Mouse (Mus musculus) right cerebral cortex, postnatal 4 days (tissue): ENCODE data around the gene Hsf4.
"Not testable (repeated sequence)": the region's sequence is repeated elsewhere in the genome, so short reads cannot be mapped to it uniquely, and the experiment has no call there.

Experiments
- DNase-seq: peaks from one replicate; pipeline ENCODE4 v3.0.0-alpha.2; 2022

Gene Hsf4

GRCm38 (mm10) chr8:105286907-105287306 lies 17.3 kb downstream of the Hsf4 start:
- DNase-seq = no peak

- no peak for DNase-seq
Observed at GRCm38 (mm10) chr8:105288231-105288630, 18.6 kb downstream of the Hsf4 start.

- DNase-seq = peak; percentile 98
Observed at GRCm38 (mm10) chr8:105288958-105289732, 19.5 kb downstream of the Hsf4 start.

GRCm38 (mm10) chr8:105289805-105290460 lies 20.3 kb downstream of the Hsf4 start, which contains the start of gene 4931428F04Rik:
Gene 4931428F04Rik (minus strand): TSS chr8:105289864.
- peak; percentile 64 for DNase-seq

GRCm38 (mm10) chr8:105290554-105291314 lies 21.1 kb downstream of the Hsf4 start:
- peak; percentile 92 for DNase-seq

GRCm38 (mm10) chr8:105291364-105291763 lies 21.8 kb downstream of the Hsf4 start:
- DNase-seq = not testable (repeated sequence)

- DNase-seq = not testable (repeated sequence)
Observed at GRCm38 (mm10) chr8:105291802-105292201, 22.2 kb downstream of the Hsf4 start.

GRCm38 (mm10) chr8:105292471-105292870 lies 22.9 kb downstream of the Hsf4 start:
- DNase-seq = no peak

- no peak for DNase-seq
Observed at GRCm38 (mm10) chr8:105293405-105293804, 23.8 kb downstream of the Hsf4 start.

GRCm38 (mm10) chr8:105294776-105295175 lies 25.2 kb downstream of the Hsf4 start:
- DNase-seq = no peak

- DNase-seq = no peak
Observed at GRCm38 (mm10) chr8:105295256-105295655, 25.7 kb downstream of the Hsf4 start.

GRCm38 (mm10) chr8:105295895-105296573 lies 26.4 kb downstream of the Hsf4 start, which contains the start of gene Exoc3l:
Gene Exoc3l (minus strand): TSS chr8:105296101.
- no peak for DNase-seq

GRCm38 (mm10) chr8:105297511-105298192 lies 28.1 kb downstream of the Hsf4 start, which contains the start of gene E2f4:
Gene E2f4 (plus strand): TSS chr8:105297663.
- peak; percentile 89 for DNase-seq

GRCm38 (mm10) chr8:105298351-105299252 lies 29.0 kb downstream of the Hsf4 start:
- DNase-seq = no peak

- DNase-seq = no peak
Observed at GRCm38 (mm10) chr8:105299962-105300361, 30.4 kb downstream of the Hsf4 start.

- no peak for DNase-seq
Observed at GRCm38 (mm10) chr8:105303396-105303795, 33.8 kb downstream of the Hsf4 start.

GRCm38 (mm10) chr8:105303874-105304273 lies 34.3 kb downstream of the Hsf4 start:
- no peak for DNase-seq

GRCm38 (mm10) chr8:105304325-105305210 lies 35.0 kb downstream of the Hsf4 start:
- no peak for DNase-seq

GRCm38 (mm10) chr8:105305211-105306145 lies 35.9 kb downstream of the Hsf4 start, which contains the start of gene Elmo3:
Gene Elmo3 (plus strand): TSS chr8:105305601.
- peak; percentile 63 for DNase-seq
